Mouse (Mus musculus) E14TG2a.4 (cell line): ENCODE data around the gene Coil.
"Not testable (repeated sequence)": the region's sequence is repeated elsewhere in the genome, so short reads cannot be mapped to it uniquely, and the experiment has no call there.

Source experiments
- CTCF ChIP-seq: conservative IDR thresholded peaks from 2 replicates; pipeline ENCODE4 v1.5.1; 2014; ENCODE audit warnings: low read length
- NANOG ChIP-seq: IDR thresholded peaks from 2 replicates; pipeline ENCODE4 v1.6.1; 2014; ENCODE audit warnings: borderline replicate concordance, low read length, mixed read lengths
- POU5F1 ChIP-seq: IDR thresholded peaks from 2 replicates; pipeline ENCODE4 v1.6.1; 2014; ENCODE audit warnings: low read length, borderline replicate concordance

DNA sequence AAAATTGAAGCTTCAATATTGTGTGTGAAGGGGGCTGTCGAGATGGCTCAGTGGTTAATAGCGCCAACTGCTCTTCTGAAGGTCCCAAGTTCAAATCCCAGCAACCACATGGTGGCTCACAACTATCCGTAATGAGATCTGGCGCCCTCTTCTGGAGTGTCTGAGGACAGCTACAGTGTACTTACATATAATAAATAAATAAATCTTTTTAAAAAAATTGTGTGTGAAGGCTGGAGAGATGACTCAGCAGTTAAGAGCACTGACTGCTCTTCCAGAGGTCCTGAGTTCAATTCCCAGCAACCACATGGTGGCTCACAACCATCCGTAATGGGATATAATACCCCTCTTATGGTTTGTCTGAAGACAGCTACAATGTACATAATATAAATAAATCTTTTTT is 27.3 kb downstream of the Coil start:
- TF ChIP-seq CTCF: 0 out of 2 replicates have a peak, but pooled peaks have one; percentile 7
- not testable (repeated sequence) for TF ChIP-seq POU5F1, NANOG
